Mouse (Mus musculus): ENCODE measurements at regions not wholly inside any gene's neighbourhood (a gene's known extent, or its start where the extent isn't known, plus 50 kb on each side); places are given as distances from the start of the nearest gene placed in this dataset.
"Not testable (repeated sequence)": the region's sequence is repeated elsewhere in the genome, so short reads cannot be mapped to it uniquely, and the experiment has no call there.

DNA sequence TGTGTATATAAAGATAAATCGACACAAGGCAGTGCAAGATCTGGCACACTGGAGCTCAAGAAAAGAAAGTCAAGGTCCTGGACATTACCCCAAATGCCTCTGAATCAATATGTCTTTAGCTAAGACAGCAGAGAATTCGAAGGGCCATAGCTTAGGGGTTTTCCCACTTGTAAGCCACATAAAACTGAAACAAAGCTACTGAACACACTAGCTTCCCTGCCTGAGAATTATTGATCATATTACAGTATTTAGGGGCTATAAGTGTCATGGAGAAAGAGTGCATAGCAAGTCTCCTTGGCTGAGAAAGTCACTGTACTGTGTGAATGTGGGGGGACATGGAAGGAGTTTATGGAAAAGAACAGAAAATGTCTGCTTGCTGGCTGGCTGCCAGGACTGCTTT is 207.3 kb upstream of the Htr1f start:
- DNase-seq (ENCODE audit: low spot score) = no peak
- intact Hi-C loops (cut with DNase I) = no loop called here

DNA sequence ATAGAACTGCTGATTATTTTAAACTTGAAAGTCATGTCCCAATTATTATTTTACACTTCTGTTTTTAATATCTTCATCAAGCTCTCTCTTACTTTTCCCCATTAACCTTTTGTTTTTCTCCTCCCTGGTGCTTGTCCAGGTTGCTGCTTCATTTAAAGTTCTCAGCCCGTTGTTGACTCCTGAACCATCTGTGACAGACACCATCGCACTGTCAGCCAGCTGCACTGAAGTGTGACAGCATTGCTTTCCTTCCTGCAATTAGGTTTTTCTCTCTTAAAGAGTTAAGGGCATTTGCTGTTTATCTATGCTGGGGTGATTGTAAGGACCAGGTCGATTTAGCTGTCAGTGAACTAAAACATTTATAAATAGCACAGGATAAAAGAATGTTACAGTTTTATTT is 205.3 kb upstream of the Pou1f1 start:
- intact Hi-C loops (cut with DNase I) = no loop called here
- DNase-seq (ENCODE audit: low spot score) = no peak

DNA sequence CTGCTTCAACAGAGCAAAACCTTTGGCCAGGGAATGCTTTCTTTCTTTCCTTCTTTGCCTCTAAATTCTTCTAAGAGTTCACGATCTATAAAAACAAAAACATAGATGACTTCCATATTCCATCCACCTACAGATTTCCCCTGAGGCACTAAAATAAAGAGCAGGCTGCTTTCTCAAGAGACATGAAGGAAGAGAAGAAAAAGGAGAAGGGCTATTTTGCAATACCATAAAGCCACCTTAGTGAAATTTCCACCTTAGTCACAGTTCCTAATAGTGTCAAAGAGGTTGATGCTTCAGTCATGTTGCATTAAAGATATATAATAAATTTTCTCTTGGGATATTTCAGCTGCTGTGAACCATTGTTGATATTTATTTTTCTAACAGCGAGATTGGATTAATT is 187.9 kb upstream of the Pou1f1 start:
- intact Hi-C loops (cut with DNase I) = no loop called here
- no peak for DNase-seq (ENCODE audit: low spot score)

DNA sequence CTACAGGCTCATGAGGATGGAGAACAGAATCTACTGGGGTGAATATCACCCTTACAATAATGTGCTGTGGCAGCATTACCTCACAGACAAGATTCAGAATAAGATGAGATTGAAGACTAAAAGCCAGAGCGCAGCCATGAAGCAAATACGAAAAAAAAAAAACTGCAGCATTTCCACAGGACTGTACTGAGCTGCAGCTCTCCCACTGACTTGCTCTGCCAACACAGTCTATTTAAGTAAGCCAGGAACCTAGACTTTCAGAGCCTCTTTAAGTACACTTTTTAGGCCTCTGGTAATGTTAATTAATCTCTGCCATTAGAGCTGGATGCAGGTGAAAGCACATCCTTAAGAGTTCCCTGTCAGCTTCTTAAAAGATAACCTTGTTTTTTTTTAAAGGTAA is 181.1 kb upstream of the Pou1f1 start:
- DNase-seq (ENCODE audit: low spot score) = no peak
- intact Hi-C loops (cut with DNase I) = no loop called here

DNA sequence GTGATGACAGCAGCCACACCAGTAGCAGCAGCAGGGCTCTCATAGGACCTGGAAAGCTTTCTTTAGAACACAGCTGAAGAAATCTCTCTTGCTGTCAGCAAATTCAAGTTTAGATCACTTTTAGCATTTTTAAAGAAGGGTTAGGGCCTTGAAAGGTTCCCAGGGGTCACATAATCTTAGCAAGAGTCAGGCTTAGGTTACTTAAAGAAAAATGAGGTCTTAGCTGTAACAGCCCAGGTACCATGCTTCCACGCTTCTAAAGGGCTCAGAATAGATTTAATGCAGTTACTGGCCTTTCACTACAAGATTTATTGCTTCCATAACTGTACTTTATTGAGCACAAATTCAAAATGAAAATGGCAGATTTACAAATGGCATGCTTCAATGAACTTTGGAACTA is 160.4 kb upstream of the Pou1f1 start:
- intact Hi-C loops (cut with DNase I) = no loop called here
- no peak for DNase-seq (ENCODE audit: low spot score)

DNA sequence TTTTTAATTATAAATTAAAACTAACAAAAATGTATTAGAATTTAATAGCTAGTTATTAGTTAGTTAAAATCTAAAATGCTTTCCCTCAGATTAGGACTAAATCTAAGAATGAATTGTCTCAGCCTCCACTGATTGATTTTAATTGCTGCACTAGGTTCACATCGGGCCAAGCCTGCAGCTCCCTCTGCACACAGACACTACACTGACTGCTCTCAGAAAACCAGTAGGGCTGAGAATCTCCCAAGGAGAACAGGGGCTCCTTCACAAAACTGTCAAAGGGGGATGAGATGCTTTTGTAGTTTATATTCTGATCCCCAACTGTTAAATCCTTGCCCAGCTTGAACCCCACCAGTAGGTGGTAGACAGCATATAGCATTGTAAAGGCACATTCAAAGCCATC is 151.0 kb upstream of the Pou1f1 start:
- intact Hi-C loops (cut with DNase I) = no loop called here

DNA sequence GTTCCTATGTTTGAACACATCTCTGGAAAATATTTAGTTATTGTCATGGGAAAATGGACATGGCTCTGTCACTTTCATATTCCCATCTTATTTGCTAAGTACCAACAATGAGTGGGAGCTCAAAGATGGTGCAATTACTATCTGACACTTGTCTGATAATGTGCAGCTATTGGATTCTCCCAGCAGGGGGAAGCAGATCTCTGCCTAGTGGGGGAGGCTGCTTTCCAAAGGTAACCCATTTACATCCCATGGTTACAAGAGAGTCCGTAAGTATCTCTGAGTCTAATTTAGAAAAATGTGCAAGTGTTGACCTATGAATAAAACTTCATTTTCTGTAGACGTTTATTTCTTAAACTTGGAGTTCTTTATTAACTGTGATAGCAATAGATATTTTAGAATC is 149.4 kb upstream of the Pou1f1 start:
- DNase-seq (ENCODE audit: low spot score) = no peak
- intact Hi-C loops (cut with DNase I) = loop anchor here (1.0 to 5.0 kb wide), 2 partner anchors 101 to 126 kb away; no protein-coding TSS in a partner anchor

More for the DNA sequence above, 151.0 kb upstream of the Pou1f1 start:
- DNase-seq (ENCODE audit: low spot score) = no peak

DNA sequence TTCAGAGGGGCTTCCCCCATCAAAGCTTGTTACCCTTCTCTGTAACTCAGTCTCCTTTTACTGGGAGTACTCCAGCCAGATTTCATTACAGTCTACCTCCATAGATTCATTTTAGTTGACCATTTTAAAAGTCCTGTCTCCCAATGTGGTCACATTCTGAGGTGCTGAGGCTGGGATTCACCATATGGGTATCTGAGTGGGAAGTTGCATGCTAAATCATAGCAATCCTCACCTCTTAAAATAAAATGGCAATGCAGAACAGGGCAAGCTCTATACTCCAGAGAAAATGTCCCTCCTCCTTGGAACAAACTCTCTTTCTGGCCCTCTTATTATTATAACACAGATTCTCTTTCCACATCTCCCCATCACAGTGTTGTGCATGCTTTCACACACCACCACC is 143.8 kb upstream of the Pou1f1 start:
- no peak for DNase-seq (ENCODE audit: low spot score)
- intact Hi-C loops (cut with DNase I) = no loop called here

DNA sequence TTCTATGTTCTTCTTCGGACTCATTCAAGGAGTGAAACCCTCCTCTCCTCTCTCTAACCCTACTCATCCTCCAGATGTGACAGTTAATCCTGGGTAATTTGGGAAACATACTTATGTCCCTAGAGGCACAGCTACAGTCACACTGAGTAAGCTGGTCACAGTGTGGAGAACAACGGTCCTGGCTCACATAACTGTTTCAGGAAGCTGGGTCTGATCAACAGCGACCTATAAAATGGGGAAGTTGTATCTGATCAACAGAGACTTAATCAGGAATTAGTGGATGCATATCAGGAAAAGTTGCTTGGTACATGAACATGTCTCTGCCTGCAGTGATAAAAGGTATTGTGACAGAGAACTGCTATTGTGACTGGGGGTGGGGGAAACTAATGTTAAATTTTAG is 142.0 kb upstream of the Pou1f1 start:
- no peak for DNase-seq (ENCODE audit: low spot score)
- intact Hi-C loops (cut with DNase I) = no loop called here

DNA sequence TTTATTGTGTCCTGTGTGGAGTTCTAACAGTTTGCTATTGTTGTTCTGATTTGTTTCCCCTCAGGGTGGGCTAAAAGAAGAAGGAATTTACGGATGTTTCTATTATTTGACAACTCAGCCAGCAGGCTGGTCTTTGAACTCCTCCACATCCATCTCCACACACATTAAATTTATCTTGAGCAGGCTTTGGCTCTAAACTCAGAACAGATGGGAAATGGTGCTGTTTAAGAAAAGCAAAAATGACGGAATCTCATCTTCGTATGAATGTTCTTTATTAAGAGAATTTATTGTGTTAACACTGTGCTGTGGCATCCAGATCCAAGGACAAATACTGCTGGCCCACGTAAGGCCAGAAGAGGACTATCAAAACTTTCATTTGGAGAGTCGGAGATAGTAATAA is 140.4 kb upstream of the Pou1f1 start:
- DNase-seq (ENCODE audit: low spot score) = no peak
- intact Hi-C loops (cut with DNase I) = no loop called here

DNA sequence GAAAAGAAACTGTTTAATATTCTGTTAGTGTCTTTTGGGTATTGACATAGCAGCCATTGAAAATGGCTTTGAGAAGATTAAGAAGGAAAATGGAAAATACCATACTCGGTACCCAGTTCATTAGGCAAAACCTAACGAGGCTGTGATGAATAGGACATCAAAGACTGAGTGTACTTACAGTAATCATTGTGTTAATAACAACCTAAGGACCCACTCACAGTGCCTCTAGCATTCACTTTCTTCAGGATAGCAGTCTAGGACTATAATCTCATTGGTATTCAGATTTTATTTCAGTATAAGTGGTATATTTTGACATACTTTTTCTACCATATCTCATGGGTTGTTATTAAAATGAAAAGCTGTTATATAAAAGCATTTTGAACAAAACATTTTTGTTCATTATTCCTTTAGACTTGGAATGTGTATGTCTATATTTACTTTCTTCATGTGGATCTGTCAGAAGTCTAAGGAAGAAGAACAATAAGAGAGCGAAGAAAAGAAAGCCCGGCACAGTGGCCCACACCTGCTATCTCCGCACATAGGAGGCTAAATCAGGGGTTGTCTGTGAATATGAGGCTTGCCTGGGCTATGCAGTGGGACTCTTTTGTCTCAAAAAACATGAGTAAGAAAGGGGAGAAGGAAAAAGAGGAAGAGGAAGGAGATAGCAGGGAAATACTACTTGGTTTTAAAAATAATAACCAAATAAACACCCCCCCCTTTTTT is 116.2 kb upstream of the Pou1f1 start:
- DNase-seq (ENCODE audit: low spot score) = no peak
- intact Hi-C loops (cut with DNase I) = no loop called here

DNA sequence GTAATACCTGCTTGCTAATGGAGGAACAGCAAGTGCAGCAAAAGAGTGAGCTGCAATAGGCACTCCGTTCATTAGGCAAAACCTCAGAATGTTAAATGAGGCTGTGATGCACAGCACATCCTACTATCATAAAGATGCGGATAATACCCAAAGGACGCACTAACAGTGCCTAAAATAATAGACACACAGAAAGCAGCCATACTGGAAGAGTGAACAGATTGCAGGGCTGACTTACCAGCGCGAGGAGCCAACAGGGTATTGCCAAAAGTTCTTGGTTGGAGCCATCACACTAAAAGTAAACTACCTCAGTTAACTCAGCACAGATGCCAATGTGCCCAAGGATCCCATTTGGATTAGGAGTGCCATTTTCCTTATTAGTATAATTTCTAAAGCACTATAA is 115.5 kb upstream of the Pou1f1 start:
- no peak for DNase-seq (ENCODE audit: low spot score)
- intact Hi-C loops (cut with DNase I) = no loop called here

DNA sequence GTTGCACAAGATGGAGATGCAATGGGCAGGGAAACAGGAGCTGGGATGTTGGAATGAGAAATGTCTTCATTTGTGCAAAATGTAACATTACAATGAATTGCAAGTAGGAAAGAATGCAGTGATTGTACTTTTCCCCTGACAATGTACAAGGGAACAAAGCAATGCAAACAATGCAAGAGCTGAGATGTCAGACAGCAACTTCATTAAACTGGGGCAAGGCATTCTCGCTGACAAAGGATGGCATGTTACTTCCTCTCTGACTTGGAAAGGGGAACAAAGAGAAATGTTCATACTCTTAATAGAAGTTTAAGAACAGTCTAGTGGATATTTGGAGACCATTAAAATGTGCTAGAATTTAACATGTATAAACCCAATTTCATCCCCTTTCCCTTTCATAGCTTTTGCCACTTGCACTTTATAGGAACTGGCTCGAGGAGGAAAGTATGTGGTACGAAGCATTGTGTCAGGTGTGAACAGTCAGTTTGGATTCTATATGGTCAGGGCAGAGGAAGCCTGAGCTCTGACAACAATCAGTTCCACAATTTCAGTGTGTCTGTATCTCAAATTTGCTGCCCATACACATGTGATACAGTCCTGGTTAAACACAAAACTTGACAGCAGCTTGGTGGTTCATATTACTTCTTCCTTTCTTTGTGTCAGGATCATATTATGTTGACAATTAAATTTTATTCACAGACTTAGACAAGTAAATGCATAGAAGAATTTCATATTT is 114.3 kb upstream of the Pou1f1 start:
- DNase-seq (ENCODE audit: low spot score) = no peak
- intact Hi-C loops (cut with DNase I) = no loop called here

DNA sequence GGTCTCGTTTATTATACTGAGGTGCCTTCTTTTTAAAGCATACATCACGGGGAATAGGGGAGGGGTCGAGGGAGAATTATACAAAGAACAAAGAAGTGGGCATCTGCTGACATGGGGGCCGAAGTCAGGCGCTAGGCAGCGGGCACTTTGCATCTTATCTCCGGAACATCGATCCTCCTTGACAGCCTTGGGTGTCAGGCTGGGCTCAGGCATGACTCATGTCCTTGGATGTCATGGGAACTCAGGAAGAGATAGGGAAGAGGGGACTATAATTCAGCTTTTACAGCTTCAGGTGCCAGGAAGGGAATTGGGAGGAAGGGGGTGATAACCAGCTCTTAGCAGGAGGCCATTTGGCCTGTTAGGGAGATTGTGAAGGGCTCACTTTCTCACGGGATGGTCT is 88.3 kb upstream of the Pou1f1 start:
- intact Hi-C loops (cut with DNase I); DNase-seq (ENCODE audit: low spot score): not testable (repeated sequence)

DNA sequence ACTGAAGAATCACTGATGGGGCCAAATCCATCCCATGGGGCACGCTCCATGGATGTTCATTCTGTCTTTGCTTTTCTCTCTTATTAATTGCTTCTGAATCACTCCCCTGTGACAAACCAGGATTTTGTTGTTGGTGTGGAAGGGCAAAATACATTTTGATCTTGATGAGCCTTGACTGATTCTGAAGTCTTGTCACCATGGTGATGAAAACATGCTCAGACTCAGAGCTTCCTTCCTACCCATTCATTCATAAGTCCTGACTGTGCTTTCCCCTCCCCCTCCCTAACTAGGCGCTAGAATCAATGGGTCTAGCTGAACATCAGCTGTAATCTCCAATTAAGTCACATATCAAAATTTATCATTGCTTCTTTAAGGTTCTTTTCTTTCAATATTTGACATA is 84.2 kb upstream of the Pou1f1 start:
- intact Hi-C loops (cut with DNase I) = no loop called here

DNA sequence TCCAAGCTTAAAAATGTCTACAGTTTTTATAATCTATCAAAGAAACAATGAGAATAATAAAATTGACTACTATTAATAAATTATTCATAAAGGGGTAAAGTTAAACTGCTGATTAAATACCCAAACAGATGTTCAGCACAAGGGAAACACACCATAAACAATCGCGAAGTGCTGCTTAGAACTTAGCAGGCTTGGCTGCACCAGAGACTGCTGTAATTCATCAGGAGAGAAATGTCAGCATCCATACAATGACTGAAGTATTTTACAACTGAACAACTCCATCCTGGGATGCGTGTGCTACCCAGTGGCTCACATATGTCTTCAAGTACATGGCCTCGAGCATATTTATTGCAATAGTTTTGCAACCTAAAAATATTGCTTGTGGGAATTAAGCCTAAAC is 78.4 kb upstream of the Pou1f1 start:
- intact Hi-C loops (cut with DNase I) = no loop called here
- no peak for DNase-seq (ENCODE audit: low spot score)

More for the DNA sequence above, 84.2 kb upstream of the Pou1f1 start:
- DNase-seq (ENCODE audit: low spot score) = no peak

DNA sequence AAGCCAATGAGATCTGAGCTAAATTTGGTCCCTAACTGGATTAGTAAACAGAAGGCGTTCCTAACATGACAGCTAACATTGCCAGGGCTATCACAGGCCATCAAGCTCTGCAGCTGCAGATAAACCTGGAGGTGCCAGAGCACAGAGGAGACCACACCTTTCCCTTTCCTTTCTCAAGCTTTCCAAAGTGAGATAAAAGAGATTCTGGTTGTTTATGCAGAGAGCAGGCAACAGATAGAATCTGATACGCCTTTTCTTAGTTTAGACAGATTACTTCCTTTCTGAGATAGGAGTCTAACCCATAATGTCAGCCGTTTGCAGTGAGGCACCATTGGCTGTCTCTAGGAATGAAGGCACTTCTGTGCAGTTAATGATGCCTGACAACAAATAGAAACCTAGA is 71.5 kb upstream of the Pou1f1 start:
- no peak for DNase-seq (ENCODE audit: low spot score)
- intact Hi-C loops (cut with DNase I) = no loop called here

DNA sequence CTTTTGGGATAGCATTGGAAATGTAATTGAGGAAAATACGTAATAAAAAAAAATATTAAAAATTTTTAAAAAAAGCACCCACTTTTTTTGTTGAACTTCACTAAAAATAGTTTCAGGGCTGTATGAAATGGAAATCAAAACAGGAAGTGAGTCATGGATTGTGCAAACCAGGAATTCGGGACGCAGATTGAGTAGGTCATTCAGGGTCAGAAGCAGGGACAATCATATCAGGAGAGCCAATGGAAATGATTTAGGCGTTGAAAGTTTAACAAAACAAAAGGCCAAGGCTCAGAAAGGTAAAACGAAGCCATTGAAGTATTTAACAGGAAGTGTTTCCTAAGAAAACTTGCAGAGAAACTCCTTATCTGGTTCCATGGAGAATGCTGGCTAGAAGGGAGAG is 69.6 kb upstream of the Pou1f1 start:
- no peak for DNase-seq (ENCODE audit: low spot score)
- intact Hi-C loops (cut with DNase I) = no loop called here

DNA sequence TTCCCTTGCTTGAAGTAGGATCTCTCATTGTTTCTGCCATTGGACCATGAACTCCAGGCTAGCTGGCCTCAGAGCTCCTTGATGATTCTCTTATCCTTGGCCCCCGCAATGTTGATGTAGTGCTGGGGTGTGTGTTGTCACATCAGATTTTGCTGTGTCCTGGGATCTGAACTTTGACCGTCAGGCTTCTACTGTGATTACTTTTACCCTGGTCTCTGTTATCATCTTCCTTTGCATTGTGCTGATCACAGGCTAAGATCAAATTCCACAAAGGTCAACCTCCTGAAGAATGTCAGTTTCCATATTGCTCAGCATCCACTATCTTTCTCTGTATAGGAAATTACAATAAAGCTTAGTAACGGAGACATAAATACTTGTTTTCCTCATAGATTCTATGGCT is 68.4 kb upstream of the Pou1f1 start:
- intact Hi-C loops (cut with DNase I) = no loop called here
- no peak for DNase-seq (ENCODE audit: low spot score)

DNA sequence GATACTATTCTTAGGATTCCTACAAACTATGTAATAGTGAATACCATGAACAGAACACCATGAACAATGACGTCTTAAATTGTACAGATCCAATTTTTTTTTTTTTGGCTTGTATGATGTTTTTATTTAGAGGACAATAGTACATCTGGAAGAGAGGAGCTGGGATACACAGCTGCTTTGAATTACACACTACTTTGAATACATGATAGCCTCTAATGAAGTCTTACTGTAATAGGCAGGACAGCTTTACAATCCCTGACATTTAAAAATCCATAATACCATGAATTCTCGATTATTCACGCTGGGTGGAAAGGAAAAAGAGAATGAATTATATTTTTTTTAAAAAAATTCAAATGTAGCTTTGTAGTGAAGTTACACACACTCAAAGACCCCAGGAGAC is 63.4 kb upstream of the Pou1f1 start:
- intact Hi-C loops (cut with DNase I); DNase-seq (ENCODE audit: low spot score): not testable (repeated sequence)

DNA sequence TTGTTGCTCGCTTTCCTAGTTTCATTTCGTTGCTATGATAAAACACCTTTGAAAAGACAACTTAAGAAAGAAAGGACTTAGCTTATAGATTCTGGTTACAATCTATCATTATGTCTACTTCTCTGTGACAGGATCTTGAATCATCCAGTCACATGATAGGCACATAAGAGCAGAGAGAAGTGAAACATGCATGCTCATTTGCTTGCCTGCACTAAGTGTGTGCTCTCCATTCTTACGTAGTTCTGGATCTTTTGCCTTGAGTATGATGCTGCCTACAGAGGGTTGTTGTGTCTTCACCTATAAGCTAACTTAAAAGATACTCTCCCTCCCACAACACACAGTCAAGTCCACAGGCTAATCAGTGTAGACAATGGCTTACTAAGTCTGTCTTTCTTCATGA is 62.1 kb upstream of the Pou1f1 start:
- no peak for DNase-seq (ENCODE audit: low spot score)
- intact Hi-C loops (cut with DNase I) = no loop called here

DNA sequence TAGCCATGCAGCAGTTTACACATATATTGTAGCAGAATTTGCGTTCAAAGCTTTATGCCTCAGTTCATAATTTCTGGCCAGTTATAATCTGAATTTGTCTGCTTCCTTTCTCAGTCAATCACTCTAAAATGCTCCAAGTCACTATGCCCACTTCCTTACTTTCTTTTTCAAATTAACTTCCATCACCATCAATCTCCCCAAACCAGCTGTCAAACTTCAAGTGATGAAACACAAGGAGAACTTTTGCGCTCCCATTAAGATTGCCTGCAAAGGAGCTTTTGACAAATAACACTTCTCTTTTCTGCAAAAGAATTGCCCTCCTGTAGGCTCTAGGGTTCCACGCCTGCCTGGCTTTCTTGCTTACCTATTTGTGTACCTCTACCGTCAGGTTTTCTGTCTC is 50.6 kb upstream of the Pou1f1 start:
- no peak for DNase-seq (ENCODE audit: low spot score)
- intact Hi-C loops (cut with DNase I) = loop anchor here (5.0 kb wide), 2 partner anchors 557 to 712 kb away; no protein-coding TSS in a partner anchor
